Mouse (Mus musculus) frontal cortex, postnatal 25 days (tissue): ENCODE data around the gene Hrh3.

ENCODE experiments used
- DNase-seq, 2 experiments: peaks; one replicate each; pipeline ENCODE4 v3.0.0; 2022; ENCODE audit warnings: low spot score in 2 of 2

The Hrh3 gene

GRCm38 (mm10) chr2:180105441-180106190, 1.3 kb upstream of the Hrh3 start:
- no peak for DNase-seq

GRCm38 (mm10) chr2:180104659-180105377, 530 bp upstream of the Hrh3 start:
- no peak for DNase-seq

- DNase-seq = no peak
Observed at GRCm38 (mm10) chr2:180103151-180103977, 924 bp downstream of the Hrh3 start.

GRCm38 (mm10) chr2:180099529-180099928, 4.8 kb downstream of the Hrh3 start:
- DNase-seq = no peak

GRCm38 (mm10) chr2:180098167-180098566, 6.1 kb downstream of the Hrh3 start:
- DNase-seq = no peak

GRCm38 (mm10) chr2:180097585-180097984, 6.7 kb downstream of the Hrh3 start:
- no peak for DNase-seq

GRCm38 (mm10) chr2:180095711-180096110, 8.6 kb downstream of the Hrh3 start:
- no peak for DNase-seq

- no peak for DNase-seq
Observed at GRCm38 (mm10) chr2:180090285-180090684, 14.0 kb downstream of the Hrh3 start.

GRCm38 (mm10) chr2:180087472-180087871, 16.8 kb downstream of the Hrh3 start:
- DNase-seq = no peak

GRCm38 (mm10) chr2:180086637-180087027, 17.7 kb downstream of the Hrh3 start:
- no peak for DNase-seq

GRCm38 (mm10) chr2:180085926-180086636, 18.2 kb downstream of the Hrh3 start:
- no peak for DNase-seq

- no peak for DNase-seq
Observed at GRCm38 (mm10) chr2:180084565-180084964, 19.7 kb downstream of the Hrh3 start.

- no peak for DNase-seq
Observed at GRCm38 (mm10) chr2:180083063-180083462, 21.2 kb downstream of the Hrh3 start.

- DNase-seq = no peak
Observed at GRCm38 (mm10) chr2:180080680-180081079, 23.6 kb downstream of the Hrh3 start.

- no peak for DNase-seq
Observed at GRCm38 (mm10) chr2:180077622-180078021, 26.7 kb downstream of the Hrh3 start.

GRCm38 (mm10) chr2:180072886-180073285, 31.4 kb downstream of the Hrh3 start:
- DNase-seq = no peak

GRCm38 (mm10) chr2:180071671-180072070, 32.6 kb downstream of the Hrh3 start:
- DNase-seq = no peak

- DNase-seq = peak; percentile 92 to 93
Observed at GRCm38 (mm10) chr2:180070481-180071453, 33.5 kb downstream of the Hrh3 start, which contains the start of gene Mtg2. Mtg2 (plus strand) TSS chr2:180070588.

- no peak for DNase-seq
Observed at GRCm38 (mm10) chr2:180069770-180070480, 34.4 kb downstream of the Hrh3 start.
